Mouse (Mus musculus) ZHBTc4 (cell line): ENCODE data around the gene Epn3.

Source experiments
- DNase-seq: peaks from one replicate; pipeline ENCODE4 v3.0.0-alpha.2; 2011; ENCODE audit warnings: low read depth, low spot score

The Epn3 gene

GRCm38 (mm10) chr11:94499661-94500152 lies at the start of gene Epn3:
Gene Epn3, minus strand, starts transcription at chr11:94499974.
- DNase-seq = no peak

- peak; percentile 93 for DNase-seq
These were observed 49.3 kb upstream of the Epn3 start, which contains the start of gene Rsad1 for GRCm38 (mm10) chr11:94548888-94549690. Gene Rsad1, minus strand, starts transcription at chr11:94549255.

- no peak for DNase-seq
These were observed 48.4 kb upstream of the Epn3 start for GRCm38 (mm10) chr11:94548041-94548784.

- DNase-seq = no peak
These were observed 47.5 kb upstream of the Epn3 start for GRCm38 (mm10) chr11:94547271-94547670.

GRCm38 (mm10) chr11:94546381-94546780 lies 46.6 kb upstream of the Epn3 start:
- DNase-seq = peak; percentile 44

GRCm38 (mm10) chr11:94544422-94544821 lies 44.6 kb upstream of the Epn3 start:
- DNase-seq = no peak

GRCm38 (mm10) chr11:94543932-94544331 lies 44.2 kb upstream of the Epn3 start:
- peak; percentile 66 for DNase-seq

- no peak for DNase-seq
These were observed 43.6 kb upstream of the Epn3 start for GRCm38 (mm10) chr11:94543344-94543743.

- DNase-seq = no peak
These were observed 42.6 kb upstream of the Epn3 start for GRCm38 (mm10) chr11:94542400-94542799.

- DNase-seq = no peak
These were observed 40.0 kb upstream of the Epn3 start for GRCm38 (mm10) chr11:94539761-94540160.

- DNase-seq = no peak
These were observed 39.0 kb upstream of the Epn3 start for GRCm38 (mm10) chr11:94538733-94539292.

- no peak for DNase-seq
These were observed 33.4 kb upstream of the Epn3 start for GRCm38 (mm10) chr11:94533171-94533570.

GRCm38 (mm10) chr11:94528879-94529278 lies 29.1 kb upstream of the Epn3 start:
- no peak for DNase-seq

- DNase-seq = peak; percentile 44
These were observed 26.6 kb upstream of the Epn3 start for GRCm38 (mm10) chr11:94526171-94526879.

- peak; percentile 67 for DNase-seq
These were observed 21.6 kb upstream of the Epn3 start, which contains the start of gene Mycbpap for GRCm38 (mm10) chr11:94521219-94521843. Gene Mycbpap, minus strand, starts transcription at chr11:94521742.

- DNase-seq = no peak
These were observed 13.7 kb upstream of the Epn3 start for GRCm38 (mm10) chr11:94513452-94513851.

GRCm38 (mm10) chr11:94508976-94509375 lies 9.2 kb upstream of the Epn3 start:
- no peak for DNase-seq

- DNase-seq = no peak
These were observed 1.7 kb upstream of the Epn3 start for GRCm38 (mm10) chr11:94501482-94501881.

GRCm38 (mm10) chr11:94500362-94500761 lies 588 bp upstream of the Epn3 start:
- DNase-seq = no peak

- no peak for DNase-seq
These were observed 739 bp downstream of the Epn3 start for GRCm38 (mm10) chr11:94499035-94499434.
